Mouse (Mus musculus) T-helper 1 cell (primary cell): ENCODE data around the gene Metrnl.

ENCODE experiments used
- in situ Hi-C: fragments of 300-600 bp; cut with MboI, MseI; formaldehyde crosslinking; loops from one replicate; pipeline ENCODE4 v1.15.1; 2025; ENCODE audit warnings: high pct_unique_total_duplicates

Metrnl gene

GRCm38 (mm10) chr11:121734892-121735291 lies 33.5 kb downstream of the Metrnl start:
- in situ Hi-C loops = no loop called here

GRCm38 (mm10) chr11:121738616-121739015 lies 37.3 kb downstream of the Metrnl start:
- in situ Hi-C loops = no loop called here

GRCm38 (mm10) chr11:121740906-121741305 lies 39.6 kb downstream of the Metrnl start:
- in situ Hi-C loops = no loop called here

DNA sequence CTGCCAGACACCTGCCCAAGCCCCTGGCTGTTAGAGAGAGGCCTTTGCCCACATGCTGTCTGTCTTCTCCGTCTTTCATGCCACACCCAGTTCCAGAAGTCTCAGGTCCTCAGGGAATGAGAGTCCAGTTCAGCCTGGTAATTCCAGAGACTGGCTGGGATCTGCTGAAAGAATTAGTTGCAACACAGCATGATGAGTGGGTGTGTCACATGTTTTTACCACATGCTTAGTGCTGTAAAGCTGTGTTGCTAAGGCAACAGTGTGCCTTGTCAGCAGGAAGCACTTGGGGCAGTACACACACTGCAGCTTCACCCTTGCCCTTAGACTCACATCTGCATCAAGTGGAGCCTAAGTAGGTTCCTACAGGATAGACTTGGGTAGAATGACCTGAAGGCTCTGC lies 40.1 kb downstream of the Metrnl start:
- in situ Hi-C loops = no loop called here

GRCm38 (mm10) chr11:121743113-121743512 lies 41.8 kb downstream of the Metrnl start:
- in situ Hi-C loops = no loop called here

DNA sequence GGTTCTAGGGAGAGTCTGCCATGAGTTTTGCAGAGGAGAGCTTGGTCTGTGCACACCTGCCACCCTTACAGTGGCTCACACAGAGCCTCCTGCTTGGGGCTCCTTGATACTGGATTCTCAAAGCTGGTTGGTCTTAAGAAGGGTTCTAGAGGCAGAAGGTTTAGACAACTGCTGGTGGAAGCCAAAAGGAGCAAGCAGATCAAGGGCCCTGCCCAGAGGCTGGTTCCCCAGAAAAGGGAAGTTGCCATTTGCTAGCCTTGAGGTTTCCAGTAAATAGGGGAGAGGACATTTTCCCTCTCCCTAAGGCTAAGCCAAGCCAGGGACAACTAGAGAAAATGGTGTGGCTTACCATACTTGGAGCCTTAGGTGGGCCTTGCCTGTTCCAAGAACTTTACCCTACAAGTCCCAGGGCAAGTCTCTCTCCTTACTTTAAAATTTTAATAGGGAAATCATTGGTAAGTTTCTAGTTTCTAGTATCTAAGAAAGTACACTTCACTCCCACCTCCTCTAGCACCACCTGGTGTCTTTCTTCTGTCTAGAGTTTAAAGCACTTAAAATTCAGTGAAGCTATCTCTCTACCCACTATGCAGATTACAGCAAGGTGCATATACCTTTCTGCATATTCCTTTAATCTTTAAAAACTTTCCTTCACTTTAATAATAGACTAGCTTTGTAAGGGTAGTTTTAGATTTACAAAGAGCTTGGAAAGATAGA lies 42.7 kb downstream of the Metrnl start:
- in situ Hi-C loops = no loop called here

DNA sequence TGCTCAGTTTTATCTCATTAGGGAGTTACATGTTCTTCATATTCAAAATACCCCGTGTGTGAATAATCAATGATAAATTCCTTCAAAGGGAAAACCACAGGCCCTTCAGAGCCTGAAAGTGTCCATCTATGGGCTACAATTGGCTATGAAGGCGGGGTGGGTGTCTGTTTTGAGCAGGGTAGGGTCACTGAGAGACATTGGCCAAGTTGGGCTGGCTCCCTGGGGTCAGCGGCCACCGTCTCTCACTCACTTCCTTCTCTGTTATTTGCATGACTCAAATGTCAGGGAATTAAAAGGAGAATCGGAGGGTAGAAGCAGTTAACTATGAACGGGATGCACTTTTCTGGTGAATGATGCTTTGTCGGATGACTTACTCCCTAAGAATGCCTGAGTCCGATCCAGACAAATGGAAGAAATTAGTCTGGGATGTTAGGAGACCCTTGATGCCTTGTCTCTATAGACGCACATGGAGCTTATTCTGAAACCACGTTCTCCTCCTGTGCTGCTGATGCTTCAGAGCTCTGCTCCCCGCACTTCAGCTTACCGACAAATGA lies 45.7 kb downstream of the Metrnl start:
- in situ Hi-C loops = no loop called here

DNA sequence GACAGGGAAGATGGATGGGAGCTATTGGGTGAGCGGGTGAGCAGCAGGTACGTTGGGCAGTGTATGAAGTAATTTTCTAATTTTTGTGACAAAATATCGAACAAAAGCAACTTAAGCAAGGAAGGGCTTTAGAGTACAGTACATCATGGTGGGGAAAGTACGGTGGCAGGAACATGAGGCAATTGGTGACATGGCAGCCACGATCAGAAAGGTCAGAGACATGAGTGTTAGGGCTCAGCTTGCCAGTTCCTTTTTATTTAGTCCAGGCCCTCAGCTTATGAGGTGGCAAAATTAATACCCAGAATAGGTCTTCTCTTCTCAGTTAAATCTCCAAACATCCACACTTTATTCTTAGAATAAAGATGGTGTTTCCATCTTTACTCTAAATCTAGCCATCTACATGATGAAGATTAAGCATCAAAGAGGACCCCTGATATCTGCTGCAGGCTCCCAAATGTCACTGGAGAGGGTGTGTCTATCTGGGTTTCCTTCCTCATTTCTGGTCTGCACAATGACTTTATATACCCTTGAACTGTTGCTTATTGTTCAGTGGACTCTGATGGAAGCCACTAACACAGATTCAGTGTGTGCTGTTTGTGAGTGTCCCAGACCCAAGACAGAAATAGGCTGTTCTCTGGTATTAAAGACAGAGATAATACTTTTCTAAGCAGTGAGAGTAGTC lies 46.8 kb downstream of the Metrnl start:
- in situ Hi-C loops = no loop called here
